Mouse (Mus musculus) stomach, postnatal 0 days (tissue): ENCODE data around the gene Tnni2. TPM values are rescaled to one million over a fixed set of nuclear protein-coding genes. Genes with fewer than 3 reads are reported as not detected.

Source experiments
- ATAC-seq: fragments of 200-750 bp; cut with Nextera tagmentation; 2 replicates; pipeline ENCODE4 v1.8.0; 2017; ENCODE audit not compliant: low FRiP score, low TSS enrichment
- DNase-seq: peaks from one replicate; pipeline ENCODE4 v3.0.0-alpha.2; 2016; ENCODE audit warnings: low spot score
- H3K27ac ChIP-seq: fragments of 300-500 bp; sonication (generic); replicated peaks from 2 replicates; pipeline ENCODE4 v1.5.1; 2014; ENCODE audit warnings: mild to moderate bottlenecking, control low read depth
- H3K27me3 ChIP-seq: fragments of 300-500 bp; sonication (generic); 2 replicates; pipeline ENCODE4 v1.6.1; 2014; ENCODE audit warnings: low read length; ENCODE audit not compliant: control insufficient read depth, insufficient read depth
- H3K36me3 ChIP-seq: fragments of 300-500 bp; sonication (generic); 2 replicates; pipeline ENCODE4 v1.6.1; 2014; ENCODE audit warnings: low read length, mixed read lengths; ENCODE audit not compliant: control insufficient read depth, insufficient read depth
- H3K4me1 ChIP-seq: fragments of 300-500 bp; sonication (generic); replicated peaks from 2 replicates; pipeline ENCODE4 v1.6.1; 2014; ENCODE audit warnings: antibody characterized with exemption; ENCODE audit not compliant: control insufficient read depth, insufficient read depth
- H3K4me2 ChIP-seq: fragments of 300-500 bp; sonication (generic); replicated peaks from 2 replicates; pipeline ENCODE4 v1.6.1; 2014; ENCODE audit warnings: low read depth, mild to moderate bottlenecking, control low read depth, moderate library complexity
- H3K4me3 ChIP-seq: fragments of 300-500 bp; sonication (generic); 2 replicates; pipeline ENCODE4 v1.5.1; 2014; ENCODE audit warnings: low read depth, low read length, control low read depth
- H3K9ac ChIP-seq: fragments of 300-500 bp; sonication (generic); 2 replicates; pipeline ENCODE4 v1.6.1; 2014; ENCODE audit warnings: mild to moderate bottlenecking, low read length, control low read depth, mixed read lengths
- H3K9me3 ChIP-seq: fragments of 300-500 bp; sonication (generic); 2 replicates; pipeline ENCODE4 v1.6.1; 2016; ENCODE audit warnings: low read length; ENCODE audit not compliant: control insufficient read depth
- CTCF ChIP-seq: IDR thresholded peaks from 2 replicates; pipeline ENCODE4 v1.5.1; 2016; ENCODE audit warnings: antibody characterized with exemption, low read depth, mild to moderate bottlenecking, moderate library complexity
- EP300 ChIP-seq: optimal IDR thresholded peaks from 2 replicates; pipeline ENCODE3; 2016; ENCODE audit warnings: antibody characterized with exemption
- WGBS: fragments of 180-500 bp; shearing (Covaris S2); extraction: QIAGEN DNeasy Blood & Tissue Kit; methylation state at CpG from one replicate; pipeline ENCODE4 v1.1.7; 2014; 5-methylcytosine and 5-hydroxymethylcytosine counted together
- polyA plus RNA-seq: library from polyadenylated mRNA; unstranded; fragments of >200 nt; fragmentation: Nextera tagmentation; extraction: Ambion mirVana; gene quantifications from 2 replicates; pipeline ENCODE4 v1.2.1, GENCODE M21; 2015

The Tnni2 gene
- polyA plus RNA-seq, 1 experiment from 2014 or later: 19.1 TPM

DNA sequence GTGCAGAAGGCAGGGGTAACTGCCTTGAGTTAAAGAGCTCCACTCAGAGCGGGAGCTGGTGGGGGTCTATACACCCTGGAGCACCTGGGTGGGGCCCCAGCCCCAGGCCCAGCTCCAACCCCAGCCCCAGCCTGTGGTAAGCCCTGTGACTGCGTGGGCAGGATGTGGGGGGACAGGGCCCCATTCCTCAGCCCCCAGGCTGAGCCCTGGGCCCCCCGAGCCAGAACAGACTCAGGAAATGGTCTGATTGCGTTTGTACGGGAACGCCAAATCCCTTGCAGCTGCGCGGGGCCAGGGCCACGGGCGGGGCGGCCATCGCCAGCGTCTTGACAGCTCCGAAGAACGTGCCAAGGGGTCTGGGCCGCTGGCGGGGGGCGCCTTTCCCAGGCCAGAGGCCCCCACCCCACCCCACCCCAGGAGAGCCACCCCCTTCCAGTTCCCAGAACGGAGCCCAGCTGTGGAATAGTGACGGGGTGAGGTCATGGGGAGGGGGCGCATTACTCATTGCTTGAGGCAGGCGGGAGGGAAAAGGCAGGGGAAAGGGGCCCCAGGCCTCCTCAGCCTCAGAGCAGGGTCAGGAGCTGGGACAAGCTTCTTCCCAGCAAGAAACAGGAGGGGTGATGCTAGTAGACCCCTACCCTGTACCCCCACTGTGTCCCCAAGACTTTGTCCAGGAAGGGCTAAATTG lies 40.1 kb downstream of the Tnni2 start:
- Histone ChIP-seq H3K4me2 (peak overlapping the region; percentile 55), H3K4me1 (peaks cover 11% of the 10 kb centered on the region), H3K9me3 (no peaks in the 10 kb centered on the region), H3K27ac (peak overlapping the region; percentile 97), H3K36me3 (peaks cover 2% of the 10 kb centered on the region; the same call in 1 of the 2 replicates), H3K27me3 (no peaks in the 10 kb centered on the region), H3K9ac (peak overlapping the region; percentile 71), H3K4me3 (peak overlapping the region; percentile 20; the same call in 1 of the 2 replicates)
- ATAC-seq: peak; percentile 73
- TF ChIP-seq EP300 (peak; percentile 86), CTCF (no peak)
- 9% methylated on average over 17 of the region's 22 CpGs for WGBS
- peak; percentile 70 for DNase-seq

DNA sequence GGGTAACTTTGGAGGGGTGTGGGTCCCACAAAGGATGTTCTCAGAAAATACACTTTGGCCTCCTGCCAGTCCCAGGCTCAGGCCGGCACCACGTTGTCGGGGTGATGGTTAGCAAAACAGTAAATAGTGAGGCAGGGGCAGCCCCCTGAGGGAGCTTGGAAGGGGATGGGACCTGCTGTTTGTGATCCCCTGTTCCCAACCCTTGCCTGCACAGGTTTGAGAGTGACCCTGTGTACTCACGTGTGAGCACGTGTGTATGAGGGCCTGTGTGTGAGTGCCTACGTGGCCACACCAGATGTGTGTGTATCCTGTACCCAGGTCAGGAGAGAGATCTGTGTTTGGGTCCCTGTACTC lies 40.6 kb downstream of the Tnni2 start:
- peak overlapping the region; percentile 97 for H3K27ac ChIP-seq
- DNase-seq (peak; percentile 47), ATAC-seq (peak; percentile 11; the same call in 1 of the 2 replicates)
- peaks cover 2% of the 10 kb centered on the region; the same call in 1 of the 2 replicates for H3K36me3 ChIP-seq
- 7% methylated on average over 6 of the region's 6 CpGs for WGBS
- H3K9me3 ChIP-seq: no peaks in the 10 kb centered on the region
- TF ChIP-seq EP300 (no peak), CTCF (no peak)
- peak overlapping the region; percentile 55 for H3K4me2 ChIP-seq
- peak overlapping the region; percentile 71 for H3K9ac ChIP-seq
- H3K27me3 ChIP-seq: no peaks in the 10 kb centered on the region
- H3K4me3 ChIP-seq: no peak overlapping the region
- peaks cover 16% of the 10 kb centered on the region for H3K4me1 ChIP-seq

DNA sequence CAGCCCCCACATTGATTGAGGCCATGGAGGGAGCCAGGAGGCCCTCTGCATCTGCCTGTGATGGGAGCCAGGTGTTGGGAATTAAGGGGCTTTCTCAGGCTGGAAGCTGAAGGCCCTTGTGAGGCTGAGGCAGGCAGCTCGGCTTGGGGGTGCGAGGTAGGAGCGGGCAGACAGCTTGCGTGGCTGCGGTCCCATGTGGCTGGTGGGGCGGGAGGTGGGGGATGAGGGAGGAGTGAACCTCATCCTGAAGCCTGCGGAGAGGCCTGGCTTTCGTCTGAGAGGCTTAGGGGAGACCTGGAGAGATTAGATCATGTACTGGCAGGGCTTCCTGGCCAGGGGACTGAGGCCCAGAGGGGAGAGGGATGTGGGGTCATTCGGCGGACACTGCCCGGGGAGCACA lies 41.5 kb downstream of the Tnni2 start:
- ATAC-seq (peak; percentile 30; the same call in 1 of the 2 replicates), DNase-seq (peak; percentile 63)
- Histone ChIP-seq H3K27ac (peak overlapping the region; percentile 97), H3K36me3 (peaks cover 2% of the 10 kb centered on the region; the same call in 1 of the 2 replicates), H3K9me3 (no peaks in the 10 kb centered on the region), H3K4me2 (peak overlapping the region; percentile 12; the same call in 1 of the 2 replicates), H3K9ac (peak overlapping the region; percentile 41; the same call in 1 of the 2 replicates), H3K4me1 (peaks cover 19% of the 10 kb centered on the region), H3K4me3 (no peak overlapping the region), H3K27me3 (no peaks in the 10 kb centered on the region)
- TF ChIP-seq CTCF (no peak), EP300 (no peak)
- 46% methylated on average over 11 of the region's 11 CpGs for WGBS

DNA sequence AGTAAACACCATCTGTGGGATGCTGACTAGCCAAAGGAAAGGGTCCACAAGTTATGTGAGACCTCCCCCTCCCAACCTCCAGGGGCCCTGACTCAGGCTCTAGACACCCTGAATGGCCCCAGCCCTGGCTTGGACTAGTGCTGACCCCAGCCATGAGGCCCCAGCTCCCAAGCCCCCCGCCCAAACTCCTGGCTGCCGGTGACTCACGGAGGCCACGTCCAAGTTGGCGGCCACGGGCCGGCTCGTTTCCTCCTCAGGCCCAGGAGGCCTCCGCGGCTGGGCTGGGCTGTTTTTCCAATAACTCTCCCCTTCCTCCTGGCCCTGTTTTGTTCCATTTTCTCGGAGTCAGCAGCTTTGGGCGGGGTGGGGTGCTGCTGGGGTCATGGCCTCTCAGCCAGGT lies 43.2 kb downstream of the Tnni2 start:
- H3K27me3 ChIP-seq: no peaks in the 10 kb centered on the region
- peaks cover 19% of the 10 kb centered on the region for H3K4me1 ChIP-seq
- H3K9me3 ChIP-seq: no peaks in the 10 kb centered on the region
- H3K9ac ChIP-seq: no peak overlapping the region
- 46% methylated on average over 12 of the region's 12 CpGs for WGBS
- no peak for DNase-seq
- no peak overlapping the region for H3K4me3 ChIP-seq
- peak overlapping the region; percentile 97 for H3K27ac ChIP-seq
- H3K4me2 ChIP-seq: no peak overlapping the region
- peaks cover 8% of the 10 kb centered on the region for H3K36me3 ChIP-seq
- ATAC-seq: no peak
- TF ChIP-seq CTCF (no peak), EP300 (no peak)

DNA sequence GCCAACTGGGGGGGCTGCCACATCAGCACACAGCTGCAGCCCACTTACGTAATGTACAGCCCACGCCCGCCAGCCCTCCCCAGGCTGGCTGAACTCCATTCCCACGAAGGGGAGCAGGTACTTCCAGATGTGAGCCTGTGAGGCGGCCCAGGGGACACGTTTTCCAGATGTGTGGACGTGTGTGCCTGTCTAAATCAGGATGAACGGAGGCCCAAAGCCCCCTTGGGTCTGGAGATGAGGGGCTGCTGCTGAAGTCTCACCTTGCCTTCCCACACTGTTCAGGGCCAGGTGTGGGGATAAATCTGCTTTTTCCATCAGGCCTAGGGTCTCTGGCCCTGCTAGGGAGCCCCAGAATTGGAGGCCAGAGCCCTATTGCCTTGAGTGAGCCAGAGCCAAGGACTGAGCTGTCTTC lies 45.1 kb downstream of the Tnni2 start:
- ATAC-seq (no peak), DNase-seq (no peak)
- peaks cover 9% of the 10 kb centered on the region for H3K4me1 ChIP-seq
- H3K27me3 ChIP-seq: no peaks in the 10 kb centered on the region
- no peak overlapping the region for H3K4me2 ChIP-seq
- peak overlapping the region; percentile 19 for H3K9ac ChIP-seq
- no peak overlapping the region for H3K4me3 ChIP-seq
- H3K27ac ChIP-seq: peak overlapping the region; percentile 97
- 42% methylated on average over 8 of the region's 8 CpGs for WGBS
- TF ChIP-seq CTCF (no peak), EP300 (no peak)
- peaks cover 9% of the 10 kb centered on the region for H3K36me3 ChIP-seq
- no peaks in the 10 kb centered on the region for H3K9me3 ChIP-seq

DNA sequence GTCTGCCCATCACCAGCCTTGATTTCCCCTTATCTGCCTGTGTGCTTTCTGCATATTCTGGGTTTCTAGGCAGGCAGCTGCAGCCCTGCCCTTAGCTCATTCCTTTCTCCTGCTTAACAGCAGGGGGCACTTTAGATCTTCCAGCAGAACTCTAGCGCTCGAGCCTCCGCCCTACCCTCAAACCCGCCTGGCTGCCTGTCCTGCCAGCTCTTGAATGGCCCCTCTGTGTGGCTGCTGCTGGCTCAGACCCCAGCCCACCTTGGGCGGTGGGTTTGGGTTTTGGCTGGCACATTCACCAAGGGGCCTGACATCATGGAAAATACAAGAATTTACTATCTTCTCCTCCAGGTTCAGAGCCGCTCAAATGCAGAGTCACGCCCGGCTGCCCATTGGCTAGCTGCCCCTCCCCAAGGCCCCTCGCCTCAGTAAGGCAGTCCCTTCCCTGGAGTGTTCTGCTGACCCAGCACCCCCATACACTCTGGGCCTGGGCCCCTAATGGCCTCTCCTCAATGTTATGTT lies 45.8 kb downstream of the Tnni2 start:
- H3K36me3 ChIP-seq: peaks cover 9% of the 10 kb centered on the region
- 12% methylated on average over 9 of the region's 9 CpGs for WGBS
- H3K4me3 ChIP-seq: no peak overlapping the region
- peak; percentile 84 for TF ChIP-seq CTCF
- no peak for TF ChIP-seq EP300
- peak; percentile 69 for DNase-seq
- H3K9ac ChIP-seq: peak overlapping the region; percentile 35
- H3K4me2 ChIP-seq: 0 out of 2 replicates have a peak overlapping the region, but pooled peaks have one; percentile 3
- no peaks in the 10 kb centered on the region for H3K9me3 ChIP-seq
- peak; percentile 46; the same call in 1 of the 2 replicates for ATAC-seq
- no peaks in the 10 kb centered on the region for H3K27me3 ChIP-seq
- peak overlapping the region; percentile 97 for H3K27ac ChIP-seq
- H3K4me1 ChIP-seq: peaks cover 8% of the 10 kb centered on the region
